Mouse (Mus musculus) cerebellum, postnatal 10 days (tissue): ENCODE results near the gene Lhpp.
"Not testable (repeated sequence)": the region's sequence is repeated elsewhere in the genome, so short reads cannot be mapped to it uniquely, and the experiment has no call there.

Experiments
- DNase-seq, 2 experiments: peaks; one replicate each; pipeline ENCODE4 v3.0.0; 2021; ENCODE audit warnings: mixed read lengths in 2 of 2

Lhpp gene

GRCm38 (mm10) chr7:132646514-132646913 is 36.1 kb downstream of the Lhpp start:
- no peak for DNase-seq

GRCm38 (mm10) chr7:132654412-132654811 is 44.0 kb downstream of the Lhpp start:
- no peak for DNase-seq

GRCm38 (mm10) chr7:132656075-132656474 is 45.6 kb downstream of the Lhpp start:
- DNase-seq, result peak; percentile 97 to 98

GRCm38 (mm10) chr7:132656548-132656947 is 46.1 kb downstream of the Lhpp start:
- DNase-seq, result peak; percentile 98 to 99

GRCm38 (mm10) chr7:132657371-132658057 is 47.1 kb downstream of the Lhpp start:
- DNase-seq, result no peak

- DNase-seq, result no peak
Observed at GRCm38 (mm10) chr7:132658058-132658450, 47.6 kb downstream of the Lhpp start.

GRCm38 (mm10) chr7:132658688-132659087 is 48.2 kb downstream of the Lhpp start:
- peak in 1 of 2 experiments; percentile 39 for DNase-seq

- no peak for DNase-seq
Observed at GRCm38 (mm10) chr7:132659633-132660032, 49.2 kb downstream of the Lhpp start.

- DNase-seq, result not testable (repeated sequence)
Observed at GRCm38 (mm10) chr7:132662831-132663230, 52.4 kb downstream of the Lhpp start.

GRCm38 (mm10) chr7:132664815-132665214 is 54.4 kb downstream of the Lhpp start:
- no peak for DNase-seq

GRCm38 (mm10) chr7:132665664-132666382 is 55.4 kb downstream of the Lhpp start:
- no peak for DNase-seq

- DNase-seq, result no peak
Observed at GRCm38 (mm10) chr7:132666516-132666915, 56.1 kb downstream of the Lhpp start.

GRCm38 (mm10) chr7:132668604-132669003 is 58.2 kb downstream of the Lhpp start:
- DNase-seq, result no peak

- no peak for DNase-seq
Observed at GRCm38 (mm10) chr7:132669999-132670862, 59.8 kb downstream of the Lhpp start.

GRCm38 (mm10) chr7:132670863-132671165 is 60.4 kb downstream of the Lhpp start:
- peak; percentile 40 to 50 for DNase-seq

GRCm38 (mm10) chr7:132672481-132672959 is 62.1 kb downstream of the Lhpp start:
- DNase-seq, result peak; percentile 57

- DNase-seq, result peak; percentile 72 to 73
Observed at GRCm38 (mm10) chr7:132673931-132674755, 63.7 kb downstream of the Lhpp start.

- DNase-seq, result no peak
Observed at GRCm38 (mm10) chr7:132675922-132676321, 65.5 kb downstream of the Lhpp start.

- peak; percentile 91 to 94 for DNase-seq
Observed at GRCm38 (mm10) chr7:132679117-132679516, 68.7 kb downstream of the Lhpp start.

- no peak for DNase-seq
Observed at GRCm38 (mm10) chr7:132679549-132679948, 69.1 kb downstream of the Lhpp start.

- peak; percentile 90 to 93 for DNase-seq
Observed at GRCm38 (mm10) chr7:132681296-132681695, 70.9 kb downstream of the Lhpp start.

GRCm38 (mm10) chr7:132681831-132682230 is 71.4 kb downstream of the Lhpp start:
- DNase-seq, result peak in 1 of 2 experiments; percentile 32
